Mouse (Mus musculus) kidney, embryonic 15.5 days (tissue): ENCODE measurements around the gene Abcc4. TPM values are rescaled to one million over a fixed set of nuclear protein-coding genes. Genes with fewer than 3 reads are reported as not detected.
"Not testable (repeated sequence)": the region's sequence is repeated elsewhere in the genome, so short reads cannot be mapped to it uniquely, and the experiment has no call there.

ENCODE experiments used
- ATAC-seq: fragments of 200-750 bp; cut with Nextera tagmentation; replicated peaks from 2 replicates; pipeline ENCODE4 v1.8.0; 2017; ENCODE audit warnings: moderate TSS enrichment; ENCODE audit not compliant: low FRiP score
- H3K27ac ChIP-seq: fragments of 300-500 bp; sonication (generic); 2 replicates; pipeline ENCODE4 v1.5.1; 2015; ENCODE audit warnings: mild to moderate bottlenecking, inconsistent platforms
- H3K27me3 ChIP-seq: fragments of 300-500 bp; sonication (generic); 2 replicates; pipeline ENCODE4 v1.6.1; 2015; ENCODE audit warnings: inconsistent platforms
- H3K36me3 ChIP-seq: fragments of 300-500 bp; sonication (generic); 2 replicates; pipeline ENCODE4 v1.6.1; 2015; ENCODE audit warnings: inconsistent platforms
- H3K4me1 ChIP-seq: fragments of 300-500 bp; sonication (generic); 2 replicates; pipeline ENCODE4 v1.6.1; 2015; ENCODE audit warnings: inconsistent platforms
- H3K4me2 ChIP-seq: fragments of 300-500 bp; sonication (generic); 2 replicates; pipeline ENCODE4 v1.6.1; 2015; ENCODE audit warnings: moderate library complexity, mild to moderate bottlenecking, inconsistent platforms
- H3K4me3 ChIP-seq: fragments of 300-500 bp; sonication (generic); replicated peaks from 2 replicates; pipeline ENCODE4 v1.5.1; 2015; ENCODE audit warnings: mild to moderate bottlenecking, inconsistent platforms
- H3K9ac ChIP-seq: fragments of 300-500 bp; sonication (generic); 2 replicates; pipeline ENCODE4 v1.6.1; 2015; ENCODE audit warnings: mild to moderate bottlenecking, inconsistent platforms
- H3K9me3 ChIP-seq: fragments of 300-500 bp; sonication (generic); replicated peaks from 2 replicates; pipeline ENCODE4 v1.6.1; 2016; ENCODE audit warnings: inconsistent platforms
- WGBS: fragments of 180-500 bp; shearing (Covaris S2); methylation state at CpG from one replicate; pipeline ENCODE4 v1.1.7; 2015; ENCODE audit warnings: mixed read lengths; 5-methylcytosine and 5-hydroxymethylcytosine counted together
- polyA plus RNA-seq: library from polyadenylated mRNA; unstranded; fragments of >200 nt; fragmentation: Nextera tagmentation; extraction: Ambion mirVana; gene quantifications from 2 replicates; pipeline ENCODE4 v1.2.1, GENCODE M21; 2015

The Abcc4 gene
- polyA plus RNA-seq, 1 experiment from 2014 or later, result 7.3 TPM

- Histone ChIP-seq H3K4me3 (no peak overlapping the region), H3K4me1 (peaks cover 18% of the 10 kb centered on the region), H3K9ac (no peak overlapping the region), H3K9me3 (no peaks in the 10 kb centered on the region), H3K4me2 (no peak overlapping the region), H3K27ac (no peak overlapping the region), H3K27me3 (no peaks in the 10 kb centered on the region), H3K36me3 (no peaks in the 10 kb centered on the region)
- 0 out of 2 replicates have a peak, but pooled peaks have one; percentile 22 for ATAC-seq
- WGBS, result 68% methylated on average over 20 of the region's 20 CpGs
Observed at GRCm38 (mm10) chr14:118651704-118652439, 54.1 kb downstream of the Abcc4 start.

- Histone ChIP-seq H3K4me1 (peaks cover 6% of the 10 kb centered on the region), H3K4me2 (no peak overlapping the region), H3K9me3 (no peaks in the 10 kb centered on the region), H3K36me3 (no peaks in the 10 kb centered on the region), H3K4me3 (no peak overlapping the region), H3K27me3 (no peaks in the 10 kb centered on the region), H3K27ac (no peak overlapping the region), H3K9ac (no peak overlapping the region)
- 92% methylated on average over 2 of the region's 2 CpGs for WGBS
- no peak for ATAC-seq
Observed at GRCm38 (mm10) chr14:118649895-118650256, 56.1 kb downstream of the Abcc4 start.

- ATAC-seq, result 0 out of 2 replicates have a peak, but pooled peaks have one; percentile 25
- H3K4me2 ChIP-seq, result no peak overlapping the region
- H3K9ac ChIP-seq, result no peak overlapping the region
- no peaks in the 10 kb centered on the region for H3K36me3 ChIP-seq
- peaks cover 5% of the 10 kb centered on the region; the same call in 1 of the 2 replicates for H3K4me1 ChIP-seq
- 0 out of 2 replicates have a peak overlapping the region, but pooled peaks have one; percentile 14 for H3K27ac ChIP-seq
- WGBS, result 50% methylated on average over 7 of the region's 7 CpGs
- H3K4me3 ChIP-seq, result no peak overlapping the region
- no peaks in the 10 kb centered on the region for H3K9me3 ChIP-seq
- H3K27me3 ChIP-seq, result no peaks in the 10 kb centered on the region
Observed at GRCm38 (mm10) chr14:118649199-118649894, 56.7 kb downstream of the Abcc4 start.

GRCm38 (mm10) chr14:118642940-118643591 is 63.0 kb downstream of the Abcc4 start:
- Histone ChIP-seq H3K27ac (peak overlapping the region; percentile 51; the same call in 1 of the 2 replicates), H3K4me1 (peaks cover 13% of the 10 kb centered on the region; the same call in 1 of the 2 replicates)
- not testable (repeated sequence) for H3K9me3 ChIP-seq, H3K9ac ChIP-seq, H3K4me3 ChIP-seq, H3K36me3 ChIP-seq, H3K27me3 ChIP-seq, H3K4me2 ChIP-seq
- ATAC-seq, result peak; percentile 49
- 80% methylated on average over 13 of the region's 13 CpGs for WGBS

GRCm38 (mm10) chr14:118642140-118642539 is 63.9 kb downstream of the Abcc4 start:
- ATAC-seq, result 0 out of 2 replicates have a peak, but pooled peaks have one; percentile 70
- Histone ChIP-seq H3K4me2 (no peak overlapping the region), H3K4me1 (peaks cover 11% of the 10 kb centered on the region; the same call in 1 of the 2 replicates), H3K36me3 (no peaks in the 10 kb centered on the region), H3K27ac (peak overlapping the region; percentile 51), H3K9ac (no peak overlapping the region), H3K9me3 (no peaks in the 10 kb centered on the region), H3K27me3 (no peaks in the 10 kb centered on the region), H3K4me3 (no peak overlapping the region)
- 67% methylated on average over 8 of the region's 8 CpGs for WGBS

GRCm38 (mm10) chr14:118638447-118639275 is 67.4 kb downstream of the Abcc4 start:
- Histone ChIP-seq H3K4me1 (peaks cover 24% of the 10 kb centered on the region), H3K4me2 (no peak overlapping the region), H3K9me3 (no peaks in the 10 kb centered on the region), H3K4me3 (no peak overlapping the region), H3K36me3 (no peaks in the 10 kb centered on the region), H3K27me3 (no peaks in the 10 kb centered on the region), H3K9ac (no peak overlapping the region), H3K27ac (no peak overlapping the region)
- 63% methylated on average over 25 of the region's 25 CpGs for WGBS
- no peak for ATAC-seq

- Histone ChIP-seq H3K27me3 (no peaks in the 10 kb centered on the region), H3K9ac (no peak overlapping the region), H3K36me3 (no peaks in the 10 kb centered on the region), H3K27ac (peak overlapping the region; percentile 61), H3K4me1 (peaks cover 21% of the 10 kb centered on the region), H3K9me3 (no peaks in the 10 kb centered on the region), H3K4me3 (no peak overlapping the region), H3K4me2 (0 out of 2 replicates have a peak overlapping the region, but pooled peaks have one; percentile 0)
- WGBS, result 34% methylated on average over 15 of the region's 15 CpGs
- ATAC-seq, result peak; percentile 84
Observed at GRCm38 (mm10) chr14:118635493-118636183, 70.4 kb downstream of the Abcc4 start.

GRCm38 (mm10) chr14:118629649-118630048 is 76.4 kb downstream of the Abcc4 start:
- Histone ChIP-seq H3K27ac (no peak overlapping the region), H3K36me3 (no peaks in the 10 kb centered on the region), H3K9ac (no peak overlapping the region), H3K4me2 (no peak overlapping the region), H3K4me3 (no peak overlapping the region), H3K4me1 (no peaks in the 10 kb centered on the region), H3K27me3 (no peaks in the 10 kb centered on the region), H3K9me3 (no peaks in the 10 kb centered on the region)
- ATAC-seq, result no peak; the same call in 1 of the 2 replicates
- WGBS, result 69% methylated on average over 8 of the region's 8 CpGs

GRCm38 (mm10) chr14:118621449-118621789 is 84.6 kb downstream of the Abcc4 start:
- no peaks in the 10 kb centered on the region for H3K27me3 ChIP-seq
- no peak overlapping the region for H3K4me3 ChIP-seq
- no peaks in the 10 kb centered on the region for H3K9me3 ChIP-seq
- H3K4me2 ChIP-seq, result no peak overlapping the region
- no peaks in the 10 kb centered on the region for H3K4me1 ChIP-seq
- H3K36me3 ChIP-seq, result no peaks in the 10 kb centered on the region
- WGBS, result 66% methylated on average over 3 of the region's 3 CpGs
- no peak overlapping the region for H3K9ac ChIP-seq
- no peak overlapping the region for H3K27ac ChIP-seq
- ATAC-seq, result no peak

GRCm38 (mm10) chr14:118620773-118621448 is 85.1 kb downstream of the Abcc4 start:
- no peak overlapping the region for H3K4me2 ChIP-seq
- no peaks in the 10 kb centered on the region for H3K9me3 ChIP-seq
- no peak overlapping the region for H3K4me3 ChIP-seq
- no peak overlapping the region for H3K27ac ChIP-seq
- H3K4me1 ChIP-seq, result no peaks in the 10 kb centered on the region
- WGBS, result 59% methylated on average over 6 of the region's 6 CpGs
- no peaks in the 10 kb centered on the region for H3K27me3 ChIP-seq
- ATAC-seq, result no peak
- no peak overlapping the region for H3K9ac ChIP-seq
- no peaks in the 10 kb centered on the region for H3K36me3 ChIP-seq
